Mouse (Mus musculus): ENCODE data around the gene Cfap161. TPM values are rescaled to one million over a fixed set of nuclear protein-coding genes. Genes with fewer than 3 reads are reported as not detected.
A peak's percentile ranks its signal among the peaks of the same experiment; 100 is the strongest.

Gene Cfap161
- polyA plus RNA-seq, 1 experiment from 2014 or later, result 0.55 TPM

- Histone ChIP-seq H3K4me2 (ENCODE audit: low read length) (no peak overlapping the region), H3K4me1 (ENCODE audit: control insufficient read depth, insufficient read depth, low read length) (peaks cover 11% of the 10 kb centered on the region; the same call in 1 of the 2 replicates), H3K27me3 (ENCODE audit: control insufficient read depth, insufficient read depth, low read length) (no peaks in the 10 kb centered on the region), H3K9me3 (ENCODE audit: control insufficient read depth, low read length) (no peaks in the 10 kb centered on the region), H3K9ac (replicated peaks; ENCODE audit: low read length) (no peak overlapping the region), H3K36me3 (ENCODE audit: control insufficient read depth, insufficient read depth, low read length) (no peaks in the 10 kb centered on the region), H3K27ac (replicated peaks; ENCODE audit: low read depth, low read length) (no peak overlapping the region), H3K4me3 (replicated peaks; ENCODE audit: low read depth, low read length) (no peak overlapping the region)
- ATAC-seq (ENCODE audit: low FRiP score, low TSS enrichment), result no peak
- DNase-seq, result no peak
- WGBS, result 95% methylated on average over 5 of the region's 5 CpGs
Measured at GRCm38 (mm10) chr7:83816886-83817285, 22.2 kb upstream of the Cfap161 start.

GRCm38 (mm10) chr7:83815646-83816045 lies 21.0 kb upstream of the Cfap161 start:
- Histone ChIP-seq H3K9me3 (ENCODE audit: control insufficient read depth, low read length) (no peaks in the 10 kb centered on the region), H3K9ac (replicated peaks; ENCODE audit: low read length) (no peak overlapping the region), H3K27me3 (ENCODE audit: control insufficient read depth, insufficient read depth, low read length) (no peaks in the 10 kb centered on the region), H3K4me3 (replicated peaks; ENCODE audit: low read depth, low read length) (no peak overlapping the region), H3K4me1 (ENCODE audit: control insufficient read depth, insufficient read depth, low read length) (peaks cover 15% of the 10 kb centered on the region; the same call in 1 of the 2 replicates), H3K27ac (replicated peaks; ENCODE audit: low read depth, low read length) (no peak overlapping the region), H3K36me3 (ENCODE audit: control insufficient read depth, insufficient read depth, low read length) (no peaks in the 10 kb centered on the region), H3K4me2 (ENCODE audit: low read length) (no peak overlapping the region)
- no peak for DNase-seq
- no peak for ATAC-seq (ENCODE audit: low FRiP score, low TSS enrichment)
- WGBS, result 82% methylated on average over 1 of the region's 1 CpGs

GRCm38 (mm10) chr7:83813993-83814392 lies 19.3 kb upstream of the Cfap161 start:
- 8% methylated on average over 4 of the region's 4 CpGs for WGBS
- no peak overlapping the region for H3K4me2 ChIP-seq (ENCODE audit: low read length)
- H3K4me1 ChIP-seq (ENCODE audit: control insufficient read depth, insufficient read depth, low read length), result peaks cover 24% of the 10 kb centered on the region; the same call in 1 of the 2 replicates
- H3K9ac ChIP-seq (replicated peaks; ENCODE audit: low read length), result no peak overlapping the region
- H3K36me3 ChIP-seq (ENCODE audit: control insufficient read depth, insufficient read depth, low read length), result no peaks in the 10 kb centered on the region
- no peaks in the 10 kb centered on the region for H3K27me3 ChIP-seq (ENCODE audit: control insufficient read depth, insufficient read depth, low read length)
- no peak overlapping the region for H3K4me3 ChIP-seq (replicated peaks; ENCODE audit: low read depth, low read length)
- ATAC-seq (ENCODE audit: low FRiP score, low TSS enrichment) (no peak), DNase-seq (no peak)
- H3K9me3 ChIP-seq (ENCODE audit: control insufficient read depth, low read length), result no peaks in the 10 kb centered on the region
- H3K27ac ChIP-seq (replicated peaks; ENCODE audit: low read depth, low read length), result peak overlapping the region; percentile 32; the same call in 1 of the 2 replicates

- ATAC-seq (ENCODE audit: low FRiP score, low TSS enrichment) (no peak), DNase-seq (no peak)
- Histone ChIP-seq H3K4me2 (ENCODE audit: low read length) (no peak overlapping the region), H3K27me3 (ENCODE audit: control insufficient read depth, insufficient read depth, low read length) (no peaks in the 10 kb centered on the region), H3K27ac (replicated peaks; ENCODE audit: low read depth, low read length) (no peak overlapping the region), H3K4me1 (ENCODE audit: control insufficient read depth, insufficient read depth, low read length) (peaks cover 24% of the 10 kb centered on the region; the same call in 1 of the 2 replicates), H3K9me3 (ENCODE audit: control insufficient read depth, low read length) (no peaks in the 10 kb centered on the region), H3K4me3 (replicated peaks; ENCODE audit: low read depth, low read length) (no peak overlapping the region), H3K9ac (replicated peaks; ENCODE audit: low read length) (no peak overlapping the region), H3K36me3 (ENCODE audit: control insufficient read depth, insufficient read depth, low read length) (no peaks in the 10 kb centered on the region)
- WGBS, result 19% methylated on average over 3 of the region's 3 CpGs
Measured at GRCm38 (mm10) chr7:83813465-83813864, 18.8 kb upstream of the Cfap161 start.

GRCm38 (mm10) chr7:83813016-83813415 lies 18.3 kb upstream of the Cfap161 start:
- H3K27me3 ChIP-seq (ENCODE audit: control insufficient read depth, insufficient read depth, low read length), result no peaks in the 10 kb centered on the region
- 91% methylated on average over 6 of the region's 6 CpGs for WGBS
- no peaks in the 10 kb centered on the region for H3K36me3 ChIP-seq (ENCODE audit: control insufficient read depth, insufficient read depth, low read length)
- no peak overlapping the region for H3K9ac ChIP-seq (replicated peaks; ENCODE audit: low read length)
- H3K4me2 ChIP-seq (ENCODE audit: low read length), result no peak overlapping the region
- H3K4me3 ChIP-seq (replicated peaks; ENCODE audit: low read depth, low read length), result no peak overlapping the region
- DNase-seq, result no peak
- no peak overlapping the region for H3K27ac ChIP-seq (replicated peaks; ENCODE audit: low read depth, low read length)
- H3K9me3 ChIP-seq (ENCODE audit: control insufficient read depth, low read length), result no peaks in the 10 kb centered on the region
- H3K4me1 ChIP-seq (ENCODE audit: control insufficient read depth, insufficient read depth, low read length), result peaks cover 24% of the 10 kb centered on the region; the same call in 1 of the 2 replicates
- ATAC-seq (ENCODE audit: low FRiP score, low TSS enrichment), result no peak

GRCm38 (mm10) chr7:83812581-83812980 lies 17.9 kb upstream of the Cfap161 start:
- H3K9me3 ChIP-seq (ENCODE audit: control insufficient read depth, low read length), result no peaks in the 10 kb centered on the region
- no peak overlapping the region for H3K4me3 ChIP-seq (replicated peaks; ENCODE audit: low read depth, low read length)
- peaks cover 24% of the 10 kb centered on the region; the same call in 1 of the 2 replicates for H3K4me1 ChIP-seq (ENCODE audit: control insufficient read depth, insufficient read depth, low read length)
- ATAC-seq (ENCODE audit: low FRiP score, low TSS enrichment) (no peak), DNase-seq (no peak)
- H3K9ac ChIP-seq (replicated peaks; ENCODE audit: low read length), result no peak overlapping the region
- no peaks in the 10 kb centered on the region for H3K36me3 ChIP-seq (ENCODE audit: control insufficient read depth, insufficient read depth, low read length)
- H3K4me2 ChIP-seq (ENCODE audit: low read length), result no peak overlapping the region
- no peak overlapping the region for H3K27ac ChIP-seq (replicated peaks; ENCODE audit: low read depth, low read length)
- no peaks in the 10 kb centered on the region for H3K27me3 ChIP-seq (ENCODE audit: control insufficient read depth, insufficient read depth, low read length)
- 87% methylated on average over 10 of the region's 10 CpGs for WGBS

GRCm38 (mm10) chr7:83811916-83812315 lies 17.2 kb upstream of the Cfap161 start:
- Histone ChIP-seq H3K27me3 (ENCODE audit: control insufficient read depth, insufficient read depth, low read length) (no peaks in the 10 kb centered on the region), H3K36me3 (ENCODE audit: control insufficient read depth, insufficient read depth, low read length) (no peaks in the 10 kb centered on the region), H3K9ac (replicated peaks; ENCODE audit: low read length) (no peak overlapping the region), H3K4me3 (replicated peaks; ENCODE audit: low read depth, low read length) (no peak overlapping the region), H3K4me1 (ENCODE audit: control insufficient read depth, insufficient read depth, low read length) (peaks cover 24% of the 10 kb centered on the region; the same call in 1 of the 2 replicates), H3K9me3 (ENCODE audit: control insufficient read depth, low read length) (no peaks in the 10 kb centered on the region), H3K27ac (replicated peaks; ENCODE audit: low read depth, low read length) (no peak overlapping the region), H3K4me2 (ENCODE audit: low read length) (no peak overlapping the region)
- no peak for DNase-seq
- no peak for ATAC-seq (ENCODE audit: low FRiP score, low TSS enrichment)
- WGBS, result 87% methylated on average over 8 of the region's 8 CpGs

GRCm38 (mm10) chr7:83811461-83811860 lies 16.8 kb upstream of the Cfap161 start:
- 92% methylated on average over 4 of the region's 4 CpGs for WGBS
- Histone ChIP-seq H3K9me3 (ENCODE audit: control insufficient read depth, low read length) (no peaks in the 10 kb centered on the region), H3K9ac (replicated peaks; ENCODE audit: low read length) (no peak overlapping the region), H3K4me3 (replicated peaks; ENCODE audit: low read depth, low read length) (no peak overlapping the region), H3K4me2 (ENCODE audit: low read length) (no peak overlapping the region), H3K27ac (replicated peaks; ENCODE audit: low read depth, low read length) (no peak overlapping the region), H3K36me3 (ENCODE audit: control insufficient read depth, insufficient read depth, low read length) (no peaks in the 10 kb centered on the region), H3K4me1 (ENCODE audit: control insufficient read depth, insufficient read depth, low read length) (peaks cover 24% of the 10 kb centered on the region; the same call in 1 of the 2 replicates), H3K27me3 (ENCODE audit: control insufficient read depth, insufficient read depth, low read length) (no peaks in the 10 kb centered on the region)
- no peak for DNase-seq
- no peak for ATAC-seq (ENCODE audit: low FRiP score, low TSS enrichment)

Measured in midbrain, embryonic 14.5 days (tissue).